Mouse (Mus musculus) thymus, postnatal 10 days (tissue): ENCODE results near the gene Cish.
"Not testable (repeated sequence)": the region's sequence is repeated elsewhere in the genome, so short reads cannot be mapped to it uniquely, and the experiment has no call there.

Experiments used
- DNase-seq, 2 experiments: peaks; one replicate each; pipeline ENCODE4 v3.0.0; 2021; ENCODE audit warnings: low spot score in 2 of 2

Cish gene

GRCm38 (mm10) chr9:107298059-107298780 lies 2.4 kb downstream of the Cish start:
- DNase-seq, result no peak

GRCm38 (mm10) chr9:107298876-107299275 lies 3.0 kb downstream of the Cish start:
- no peak for DNase-seq

GRCm38 (mm10) chr9:107299783-107300182 lies 4.0 kb downstream of the Cish start:
- DNase-seq, result no peak

DNA sequence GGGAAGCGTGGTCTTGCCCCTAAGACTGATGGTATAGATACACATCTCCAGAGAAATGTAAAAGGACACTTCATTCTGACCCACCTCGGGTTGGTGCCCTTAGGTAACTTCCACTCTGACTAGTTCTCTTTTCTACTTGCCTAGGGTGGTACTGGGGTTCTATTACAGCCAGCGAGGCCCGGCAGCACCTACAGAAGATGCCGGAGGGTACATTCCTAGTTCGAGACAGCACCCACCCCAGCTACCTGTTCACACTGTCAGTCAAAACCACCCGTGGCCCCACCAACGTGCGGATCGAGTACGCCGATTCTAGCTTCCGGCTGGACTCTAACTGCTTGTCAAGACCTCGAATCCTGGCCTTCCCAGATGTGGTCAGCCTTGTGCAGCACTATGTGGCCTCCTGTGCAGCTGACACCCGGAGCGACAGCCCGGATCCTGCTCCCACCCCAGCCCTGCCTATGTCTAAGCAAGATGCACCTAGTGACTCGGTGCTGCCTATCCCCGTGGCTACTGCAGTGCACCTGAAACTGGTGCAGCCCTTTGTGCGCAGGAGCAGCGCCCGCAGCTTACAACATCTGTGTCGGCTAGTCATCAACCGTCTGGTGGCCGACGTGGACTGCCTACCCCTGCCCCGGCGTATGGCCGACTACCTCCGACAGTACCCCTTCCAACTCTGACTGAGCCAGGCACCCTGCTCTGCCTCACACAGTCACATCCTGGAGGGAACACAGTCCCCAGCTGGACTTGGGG lies 4.6 kb downstream of the Cish start:
- no peak for DNase-seq

- DNase-seq, result no peak
Observed at GRCm38 (mm10) chr9:107301554-107302331, 5.9 kb downstream of the Cish start.

- no peak for DNase-seq
Observed at GRCm38 (mm10) chr9:107302592-107302991, 6.8 kb downstream of the Cish start.

- no peak for DNase-seq
Observed at GRCm38 (mm10) chr9:107303121-107303820, 7.4 kb downstream of the Cish start.

DNA sequence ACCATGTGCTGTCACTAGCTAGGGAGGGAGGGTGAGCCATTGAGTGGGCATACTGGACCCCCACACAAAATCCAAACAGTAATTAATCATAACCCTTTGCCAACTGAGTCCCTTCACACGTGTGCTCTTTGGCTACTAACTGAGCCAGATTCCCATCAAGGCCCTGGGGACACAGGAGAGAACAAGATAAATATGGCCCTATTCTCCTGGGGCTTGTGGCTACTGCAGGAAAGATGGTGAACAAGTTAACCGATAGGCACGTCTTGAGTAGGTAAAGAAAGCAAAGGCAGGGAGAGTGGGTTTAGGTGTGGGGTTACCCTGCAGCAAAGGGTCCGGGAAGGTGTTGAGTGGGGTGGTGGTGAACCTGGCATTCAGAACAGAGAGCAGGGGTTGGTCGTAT lies 8.1 kb downstream of the Cish start:
- DNase-seq, result no peak

- no peak for DNase-seq
Observed at GRCm38 (mm10) chr9:107304383-107304782, 8.6 kb downstream of the Cish start.

DNA sequence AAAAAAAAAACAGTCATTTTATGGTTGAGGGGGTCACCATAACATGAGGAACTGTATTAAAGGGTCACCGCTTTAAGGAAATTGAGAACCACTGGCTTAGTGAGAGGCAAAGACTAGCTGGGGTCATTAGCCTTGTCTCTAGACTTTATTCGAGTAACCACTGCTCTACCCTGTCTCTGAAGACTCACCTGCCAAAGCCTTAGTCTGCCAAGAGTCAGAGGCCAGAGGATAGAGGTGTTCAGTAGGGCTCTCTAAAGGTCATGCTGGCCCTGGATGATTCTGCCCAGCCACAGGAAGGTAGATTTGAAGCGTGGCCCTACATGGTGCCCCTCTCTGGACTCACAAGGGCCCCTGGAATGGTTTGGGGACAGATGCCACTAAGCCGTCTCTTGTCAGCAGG lies 9.2 kb downstream of the Cish start:
- DNase-seq, result no peak

- DNase-seq, result no peak
Observed at GRCm38 (mm10) chr9:107305601-107306542, 10.0 kb downstream of the Cish start.

- not testable (repeated sequence) for DNase-seq
Observed at GRCm38 (mm10) chr9:107306673-107307072, 10.8 kb downstream of the Cish start.

DNA sequence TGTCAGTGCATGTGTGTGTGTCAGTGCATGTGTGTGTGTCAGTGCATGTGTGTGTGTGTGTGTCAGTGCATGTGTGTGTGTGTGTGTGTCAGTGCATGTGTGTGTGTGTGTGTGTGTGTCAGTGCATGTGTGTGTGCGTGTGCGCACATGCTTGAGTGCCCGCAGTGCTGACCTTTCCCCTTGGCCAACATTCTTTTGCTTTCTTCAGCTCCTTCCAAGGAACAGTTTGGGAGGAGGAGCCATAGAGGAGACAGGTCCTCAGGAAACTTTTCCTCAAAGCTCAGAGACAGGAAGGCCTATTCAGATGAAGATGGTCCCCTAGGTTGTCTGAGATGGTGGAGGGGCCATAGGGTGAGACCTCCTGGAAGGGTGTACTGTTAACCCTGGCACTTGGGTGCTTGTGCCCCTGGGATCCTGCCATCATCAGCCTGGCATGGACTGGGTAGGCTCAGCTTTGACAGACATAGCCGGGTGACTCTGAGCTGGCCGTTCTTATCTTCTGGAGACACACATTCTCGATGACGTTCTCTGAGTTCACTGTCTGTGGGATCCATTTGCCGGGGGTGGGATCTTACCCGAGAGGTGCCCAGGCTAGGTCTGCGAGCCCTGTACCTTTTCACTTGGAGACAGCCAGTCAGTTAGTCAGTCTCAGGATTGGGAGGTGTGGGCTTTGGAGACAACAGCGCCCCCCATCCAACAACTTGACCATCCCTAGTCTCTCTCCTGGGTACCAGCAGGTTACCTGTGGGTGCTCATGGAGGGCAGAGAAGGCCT lies 11.5 kb downstream of the Cish start:
- no peak for DNase-seq

DNA sequence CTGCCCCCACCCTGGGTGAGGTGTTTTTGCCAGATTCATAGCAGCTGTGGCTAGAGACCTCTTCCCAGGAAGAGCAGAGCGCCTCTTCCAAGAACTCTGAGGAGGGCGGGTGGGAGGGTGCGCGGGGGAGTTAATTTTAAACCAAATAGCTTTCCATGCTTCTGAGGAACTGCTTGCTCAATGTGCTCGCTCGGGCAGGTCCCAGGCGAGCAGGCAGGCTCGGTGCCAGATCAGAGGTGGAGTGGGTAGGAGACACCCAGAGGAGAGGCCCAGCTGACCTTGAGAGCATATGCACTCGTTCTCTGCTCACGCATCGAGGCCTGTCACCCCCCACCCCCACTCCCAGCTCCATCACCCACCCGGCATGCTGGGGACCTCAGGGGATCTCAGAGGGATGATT lies 12.1 kb downstream of the Cish start:
- no peak for DNase-seq

- no peak for DNase-seq
Observed at GRCm38 (mm10) chr9:107308346-107309000, 12.6 kb downstream of the Cish start.

DNA sequence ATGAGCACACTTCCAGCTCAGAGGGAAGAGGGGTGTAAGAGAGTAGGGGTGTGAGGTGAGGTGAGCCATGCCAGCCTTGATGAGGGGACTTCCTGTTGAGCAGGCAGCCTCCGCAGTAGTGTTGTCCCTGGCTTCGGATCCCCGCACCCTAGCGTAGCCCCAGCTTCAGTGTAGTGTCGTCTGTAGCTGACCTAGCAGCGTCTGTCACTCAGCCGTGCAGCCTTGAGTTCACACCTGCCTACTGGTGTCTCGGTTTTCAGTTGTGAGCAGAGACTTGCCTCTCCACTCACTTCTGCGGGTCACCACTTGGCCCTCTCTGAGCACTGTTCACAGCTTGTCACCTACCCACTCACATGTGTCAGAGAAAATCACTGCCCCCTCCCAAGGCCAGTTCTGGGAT lies 13.3 kb downstream of the Cish start:
- no peak for DNase-seq

DNA sequence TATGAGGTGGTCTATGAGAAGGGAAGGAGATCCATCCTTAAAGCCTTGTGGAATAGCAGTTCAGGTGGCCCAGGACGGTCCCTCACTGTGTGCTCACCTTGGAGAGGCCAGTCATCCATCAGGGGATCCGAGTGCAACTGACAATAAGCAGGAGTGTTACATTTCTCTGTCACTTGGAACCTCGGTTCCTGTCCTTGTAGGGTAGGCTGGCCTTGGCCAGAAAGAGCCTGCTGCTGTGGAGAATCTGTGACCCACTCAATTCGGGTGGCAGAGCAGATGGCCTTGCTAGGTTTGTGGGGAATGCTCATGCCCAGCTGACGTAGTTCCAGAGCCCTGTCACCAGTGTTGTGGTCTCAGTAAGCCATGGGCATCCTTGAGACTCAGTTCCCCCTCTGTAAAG lies 13.8 kb downstream of the Cish start:
- no peak for DNase-seq

DNA sequence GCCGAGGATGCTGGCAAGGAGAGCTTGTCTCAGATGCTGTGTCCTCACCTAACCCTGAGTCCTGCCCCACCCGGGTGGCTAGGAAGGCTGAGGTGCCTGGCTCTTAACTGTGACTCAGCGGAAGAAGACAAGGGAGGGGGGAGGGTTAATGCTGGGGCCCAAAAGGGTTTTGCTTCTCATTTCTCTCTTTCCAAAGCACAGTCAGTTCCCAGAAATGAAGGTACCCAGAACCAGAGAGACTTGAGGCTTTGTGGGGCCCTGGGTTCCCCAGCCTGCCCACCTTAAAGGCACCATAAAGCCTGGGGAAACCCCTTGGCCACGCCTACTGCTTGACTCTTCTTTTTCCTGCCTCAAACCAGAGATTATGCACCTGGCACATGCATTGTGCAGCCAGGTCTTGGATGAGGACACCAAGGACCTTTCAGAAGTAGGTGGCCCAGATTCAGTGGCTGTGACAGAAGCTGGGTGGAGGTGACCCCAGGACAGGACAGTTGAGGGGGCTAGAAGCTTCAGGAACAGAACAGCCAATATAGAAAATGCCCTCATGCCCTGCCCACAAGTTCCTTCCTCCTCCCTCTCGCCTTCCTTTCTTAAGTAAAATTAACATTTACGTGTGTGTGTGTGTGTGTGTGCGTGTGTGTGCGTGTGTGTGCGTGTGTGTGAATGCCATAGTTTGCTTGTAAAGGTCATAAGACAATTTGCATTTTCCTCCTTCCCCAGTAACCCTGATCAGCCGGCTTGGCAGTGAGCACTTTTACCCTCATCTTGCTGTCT lies 17.2 kb downstream of the Cish start:
- DNase-seq, result peak; percentile 35 to 56

GRCm38 (mm10) chr9:107313926-107314325 lies 18.1 kb downstream of the Cish start:
- DNase-seq, result no peak
